Mouse (Mus musculus) liver, embryonic 15.5 days (tissue): ENCODE results near the gene Bmp2. TPM values are rescaled to one million over a fixed set of nuclear protein-coding genes. Genes with fewer than 3 reads are reported as not detected.

Experiments
- ATAC-seq: fragments of 200-750 bp; cut with Nextera tagmentation; 2 replicates; pipeline ENCODE4 v1.8.0; 2017; ENCODE audit warnings: moderate number of reproducible peaks, mild to moderate bottlenecking, moderate library complexity; ENCODE audit not compliant: insufficient read depth
- H3K27ac ChIP-seq: fragments of 300-500 bp; sonication (generic); replicated peaks from 2 replicates; pipeline ENCODE4 v1.5.1; 2015; ENCODE audit warnings: mild to moderate bottlenecking, inconsistent platforms
- H3K27me3 ChIP-seq: fragments of 300-500 bp; sonication (generic); 2 replicates; pipeline ENCODE4 v1.6.1; 2015; ENCODE audit warnings: mild to moderate bottlenecking, inconsistent platforms
- H3K36me3 ChIP-seq: fragments of 300-500 bp; sonication (generic); replicated peaks from 2 replicates; pipeline ENCODE4 v1.6.1; 2015; ENCODE audit warnings: moderate library complexity, mild to moderate bottlenecking, inconsistent platforms
- H3K4me1 ChIP-seq: fragments of 300-500 bp; sonication (generic); replicated peaks from 2 replicates; pipeline ENCODE4 v1.6.1; 2015; ENCODE audit warnings: inconsistent platforms
- H3K4me2 ChIP-seq: fragments of 300-500 bp; sonication (generic); 2 replicates; pipeline ENCODE4 v1.6.1; 2015; ENCODE audit warnings: moderate library complexity, mild to moderate bottlenecking, inconsistent platforms
- H3K4me3 ChIP-seq: fragments of 300-500 bp; sonication (generic); replicated peaks from 2 replicates; pipeline ENCODE4 v1.5.1; 2015; ENCODE audit warnings: mild to moderate bottlenecking, inconsistent platforms
- H3K9ac ChIP-seq: fragments of 300-500 bp; sonication (generic); 2 replicates; pipeline ENCODE4 v1.6.1; 2015; ENCODE audit warnings: moderate library complexity, mild to moderate bottlenecking, inconsistent platforms
- H3K9me3 ChIP-seq: fragments of 300-500 bp; sonication (generic); replicated peaks from 2 replicates; pipeline ENCODE4 v1.6.1; 2016; ENCODE audit warnings: inconsistent platforms
- WGBS: fragments of 180-500 bp; shearing (Covaris S2); methylation state at CpG from one replicate; pipeline ENCODE4 v1.1.7; 2015; ENCODE audit warnings: mixed read lengths; ENCODE audit not compliant: insufficient replicate concordance; 5-methylcytosine and 5-hydroxymethylcytosine counted together
- polyA plus RNA-seq: library from polyadenylated mRNA; unstranded; fragments of >200 nt; fragmentation: Nextera tagmentation; extraction: Ambion mirVana; gene quantifications from 2 replicates; pipeline ENCODE4 v1.2.1, GENCODE M21; 2015

The Bmp2 gene
- polyA plus RNA-seq, 1 experiment from 2014 or later, result 3.7 TPM

- H3K27me3 ChIP-seq, result no peaks in the 10 kb centered on the region
- no peaks in the 10 kb centered on the region for H3K9me3 ChIP-seq
- no peak overlapping the region for H3K4me3 ChIP-seq
- no peaks in the 10 kb centered on the region for H3K4me1 ChIP-seq
- H3K9ac ChIP-seq, result no peak overlapping the region
- WGBS, result 56% methylated on average over 3 of the region's 3 CpGs
- ATAC-seq, result no peak
- no peaks in the 10 kb centered on the region for H3K36me3 ChIP-seq
- no peak overlapping the region for H3K27ac ChIP-seq
- H3K4me2 ChIP-seq, result no peak overlapping the region
Measured at GRCm38 (mm10) chr2:133533073-133533472, 18.9 kb upstream of the Bmp2 start.

GRCm38 (mm10) chr2:133535481-133535880, 16.5 kb upstream of the Bmp2 start:
- Histone ChIP-seq H3K4me2 (no peak overlapping the region), H3K9ac (no peak overlapping the region), H3K27me3 (no peaks in the 10 kb centered on the region), H3K4me3 (no peak overlapping the region), H3K9me3 (no peaks in the 10 kb centered on the region), H3K4me1 (no peaks in the 10 kb centered on the region), H3K27ac (no peak overlapping the region), H3K36me3 (no peaks in the 10 kb centered on the region)
- WGBS, result 69% methylated on average over 9 of the region's 9 CpGs
- ATAC-seq, result no peak

- no peaks in the 10 kb centered on the region for H3K4me1 ChIP-seq
- 61% methylated on average over 7 of the region's 7 CpGs for WGBS
- H3K27ac ChIP-seq, result no peak overlapping the region
- H3K4me2 ChIP-seq, result no peak overlapping the region
- no peak overlapping the region for H3K9ac ChIP-seq
- H3K9me3 ChIP-seq, result no peaks in the 10 kb centered on the region
- ATAC-seq, result no peak
- H3K36me3 ChIP-seq, result no peaks in the 10 kb centered on the region
- H3K4me3 ChIP-seq, result no peak overlapping the region
- H3K27me3 ChIP-seq, result no peaks in the 10 kb centered on the region
Measured at GRCm38 (mm10) chr2:133536812-133537211, 15.1 kb upstream of the Bmp2 start.

- no peak overlapping the region for H3K4me3 ChIP-seq
- WGBS, result 59% methylated on average over 1 of the region's 1 CpGs
- H3K27ac ChIP-seq, result no peak overlapping the region
- no peaks in the 10 kb centered on the region for H3K9me3 ChIP-seq
- no peak overlapping the region for H3K9ac ChIP-seq
- H3K36me3 ChIP-seq, result no peaks in the 10 kb centered on the region
- H3K4me2 ChIP-seq, result no peak overlapping the region
- ATAC-seq, result no peak
- H3K4me1 ChIP-seq, result no peaks in the 10 kb centered on the region
- no peaks in the 10 kb centered on the region for H3K27me3 ChIP-seq
Measured at GRCm38 (mm10) chr2:133540702-133541101, 11.3 kb upstream of the Bmp2 start.

GRCm38 (mm10) chr2:133550238-133550682, 1.7 kb upstream of the Bmp2 start:
- H3K9ac ChIP-seq, result no peak overlapping the region
- WGBS, result 15% methylated on average over 4 of the region's 4 CpGs

GRCm38 (mm10) chr2:133552842-133553465, 995 bp downstream of the Bmp2 start:
- no peaks in the 10 kb centered on the region for H3K9me3 ChIP-seq
- H3K4me2 ChIP-seq, result peak overlapping the region; percentile 61
- H3K36me3 ChIP-seq, result no peaks in the 10 kb centered on the region
- WGBS, result 1% methylated on average over 48 of the region's 48 CpGs
- ATAC-seq, result no peak
- H3K4me3 ChIP-seq, result peak overlapping the region; percentile 46
- no peak overlapping the region for H3K27ac ChIP-seq
- peaks cover 9% of the 10 kb centered on the region for H3K4me1 ChIP-seq
- peaks cover 83% of the 10 kb centered on the region for H3K27me3 ChIP-seq
- H3K9ac ChIP-seq, result no peak overlapping the region

More at GRCm38 (mm10) chr2:133550238-133550682, 1.7 kb upstream of the Bmp2 start:
- no peaks in the 10 kb centered on the region for H3K36me3 ChIP-seq
- no peak overlapping the region for H3K27ac ChIP-seq
- peaks cover 62% of the 10 kb centered on the region for H3K27me3 ChIP-seq
- H3K4me1 ChIP-seq, result peaks cover 9% of the 10 kb centered on the region
- no peak for ATAC-seq
- no peak overlapping the region for H3K4me2 ChIP-seq
- H3K4me3 ChIP-seq, result no peak overlapping the region
- no peaks in the 10 kb centered on the region for H3K9me3 ChIP-seq

GRCm38 (mm10) chr2:133553911-133554285, 1.9 kb downstream of the Bmp2 start:
- ATAC-seq, result no peak
- 18% methylated on average over 9 of the region's 9 CpGs for WGBS
- no peak overlapping the region for H3K27ac ChIP-seq

GRCm38 (mm10) chr2:133554286-133555021, 2.5 kb downstream of the Bmp2 start:
- Histone ChIP-seq H3K27me3 (peaks cover 80% of the 10 kb centered on the region), H3K9ac (no peak overlapping the region), H3K9me3 (no peaks in the 10 kb centered on the region), H3K27ac (no peak overlapping the region), H3K36me3 (no peaks in the 10 kb centered on the region), H3K4me2 (peak overlapping the region; percentile 49), H3K4me3 (peak overlapping the region; percentile 38), H3K4me1 (peaks cover 9% of the 10 kb centered on the region)
- WGBS, result 1% methylated on average over 55 of the region's 55 CpGs
- no peak for ATAC-seq

More at GRCm38 (mm10) chr2:133553911-133554285, 1.9 kb downstream of the Bmp2 start:
- Histone ChIP-seq H3K4me2 (peak overlapping the region; percentile 49), H3K9ac (no peak overlapping the region), H3K9me3 (no peaks in the 10 kb centered on the region), H3K4me1 (peaks cover 9% of the 10 kb centered on the region), H3K27me3 (peaks cover 83% of the 10 kb centered on the region), H3K4me3 (peak overlapping the region; percentile 38), H3K36me3 (no peaks in the 10 kb centered on the region)

GRCm38 (mm10) chr2:133564248-133564886, 12.4 kb downstream of the Bmp2 start:
- H3K9me3 ChIP-seq, result no peaks in the 10 kb centered on the region
- no peaks in the 10 kb centered on the region; the same call in none of the 2 replicates for H3K27me3 ChIP-seq
- H3K4me1 ChIP-seq, result no peaks in the 10 kb centered on the region
- no peak overlapping the region for H3K9ac ChIP-seq
- 63% methylated on average over 10 of the region's 10 CpGs for WGBS
- H3K36me3 ChIP-seq, result no peaks in the 10 kb centered on the region
- no peak overlapping the region for H3K4me3 ChIP-seq
- ATAC-seq, result no peak
- no peak overlapping the region for H3K27ac ChIP-seq
- H3K4me2 ChIP-seq, result no peak overlapping the region

GRCm38 (mm10) chr2:133565424-133565823, 13.5 kb downstream of the Bmp2 start:
- 64% methylated on average over 5 of the region's 5 CpGs for WGBS
- H3K4me3 ChIP-seq, result no peak overlapping the region
- H3K27ac ChIP-seq, result no peak overlapping the region
- H3K4me1 ChIP-seq, result no peaks in the 10 kb centered on the region
- no peaks in the 10 kb centered on the region for H3K9me3 ChIP-seq
- no peaks in the 10 kb centered on the region for H3K36me3 ChIP-seq
- H3K27me3 ChIP-seq, result no peaks in the 10 kb centered on the region
- no peak overlapping the region for H3K9ac ChIP-seq
- no peak overlapping the region for H3K4me2 ChIP-seq
- no peak for ATAC-seq

- Histone ChIP-seq H3K4me3 (no peak overlapping the region), H3K4me1 (no peaks in the 10 kb centered on the region), H3K9ac (no peak overlapping the region), H3K4me2 (no peak overlapping the region), H3K27me3 (no peaks in the 10 kb centered on the region), H3K27ac (no peak overlapping the region), H3K9me3 (no peaks in the 10 kb centered on the region), H3K36me3 (no peaks in the 10 kb centered on the region)
- ATAC-seq, result no peak
- 53% methylated on average over 14 of the region's 14 CpGs for WGBS
Measured at GRCm38 (mm10) chr2:133565995-133566710, 14.2 kb downstream of the Bmp2 start.
